Mouse (Mus musculus) naive thymus-derived CD4-positive, alpha-beta T cell, adult 2 months (primary cell): Measurements from ENCODE around the gene Arrdc3.
A peak's percentile ranks its signal among the peaks of the same experiment; 100 is the strongest.

Source experiments
- DNase-seq: peaks from one replicate; pipeline ENCODE4 v3.0.0-alpha.2; 2011; ENCODE audit warnings: low read depth

Gene Arrdc3

GRCm38 (mm10) chr13:80921593-80922327 is 38.6 kb downstream of the Arrdc3 start:
- no peak for DNase-seq

GRCm38 (mm10) chr13:80928187-80928586 is 45.0 kb downstream of the Arrdc3 start:
- DNase-seq, result no peak

GRCm38 (mm10) chr13:80930030-80930429 is 46.8 kb downstream of the Arrdc3 start:
- no peak for DNase-seq

- DNase-seq, result no peak
Observed at GRCm38 (mm10) chr13:80932816-80933402, 49.7 kb downstream of the Arrdc3 start.

- no peak for DNase-seq
Observed at GRCm38 (mm10) chr13:80936426-80936825, 53.2 kb downstream of the Arrdc3 start.

- DNase-seq, result no peak
Observed at GRCm38 (mm10) chr13:80939228-80939627, 56.0 kb downstream of the Arrdc3 start.

DNA sequence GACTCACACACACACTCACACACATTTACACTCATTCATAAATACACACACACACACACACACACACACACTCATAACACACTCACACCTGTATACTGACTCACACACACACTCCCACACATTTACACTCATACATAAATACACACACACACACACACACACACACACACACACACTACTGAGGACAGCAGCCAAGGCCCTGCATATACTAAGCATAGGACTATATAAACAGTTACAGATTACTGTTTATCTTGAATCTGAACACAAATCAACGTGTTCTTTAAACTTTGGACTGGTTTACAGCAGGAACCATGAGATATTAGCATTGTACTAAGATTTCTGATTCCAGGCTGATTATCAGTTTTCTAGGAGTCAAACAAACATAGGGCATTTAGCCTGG is 56.7 kb downstream of the Arrdc3 start:
- no peak for DNase-seq

DNA sequence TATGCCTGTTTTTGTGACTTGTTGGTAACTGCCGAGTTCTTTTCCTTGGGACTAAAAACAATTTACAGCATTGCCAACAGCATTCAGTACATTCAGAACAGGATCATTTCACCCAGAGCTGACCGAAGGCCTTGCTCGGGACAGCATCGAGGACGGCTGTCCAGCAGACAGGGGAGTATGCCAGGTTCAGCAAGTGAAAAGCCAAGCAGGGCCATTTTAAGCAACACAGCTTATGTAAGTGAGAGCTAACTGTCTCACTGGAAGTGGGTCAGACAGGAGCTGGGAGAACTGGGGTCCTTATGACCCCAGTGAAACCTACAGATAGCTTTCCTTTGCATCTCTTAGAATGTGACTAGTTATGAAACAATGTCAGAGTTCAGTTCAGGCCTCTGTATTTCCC is 57.2 kb downstream of the Arrdc3 start:
- no peak for DNase-seq

DNA sequence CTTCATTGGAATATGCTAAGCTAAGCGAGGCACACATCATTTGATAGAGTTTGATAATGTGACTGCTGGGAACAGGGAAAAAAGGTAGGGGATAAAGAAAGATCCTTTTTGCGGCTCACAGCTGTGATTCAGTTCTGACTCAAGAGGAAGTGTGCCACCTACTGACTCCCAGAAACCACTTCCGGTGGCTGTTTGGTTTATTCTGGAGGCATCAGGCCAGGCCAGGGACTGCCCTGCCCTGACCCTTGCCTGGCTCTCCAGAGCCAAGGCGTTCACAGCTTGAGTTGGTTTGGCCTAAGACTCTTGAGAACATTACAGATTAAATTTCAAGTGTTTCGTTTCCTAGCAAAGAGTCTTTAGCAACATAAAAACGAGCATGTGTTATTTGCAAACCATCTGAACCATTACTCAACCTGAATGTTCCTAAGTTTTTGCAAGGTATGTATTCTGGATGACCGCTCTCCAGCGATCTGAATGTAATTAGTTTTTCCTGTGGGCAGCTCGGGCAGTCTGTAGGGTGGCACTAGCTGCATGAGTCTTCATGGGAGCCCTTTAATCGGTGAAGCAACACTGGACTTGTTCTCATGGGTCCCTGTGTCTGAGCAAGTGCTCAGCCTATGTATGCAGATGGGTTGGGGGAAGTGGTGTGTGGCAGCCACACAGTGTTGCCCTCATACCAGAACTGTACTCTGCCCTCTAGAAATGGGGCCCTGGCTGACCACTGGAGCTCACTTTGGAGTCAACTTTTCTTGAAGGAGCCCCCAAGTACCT is 57.9 kb downstream of the Arrdc3 start:
- peak; percentile 47 for DNase-seq

GRCm38 (mm10) chr13:80944532-80944931 is 61.3 kb downstream of the Arrdc3 start:
- DNase-seq, result no peak
